Mouse (Mus musculus) layer of hippocampus, adult 11-12 months (tissue): ENCODE results near the gene Yrdc.

ENCODE experiments used
- DNase-seq: peaks from one replicate; pipeline ENCODE4 v3.0.0; 2022; ENCODE audit warnings: low spot score

Yrdc gene

GRCm38 (mm10) chr4:124850261-124850913, at the start of gene Yrdc:
Gene Yrdc, plus strand, starts transcription at chr4:124850679.
- DNase-seq, result peak; percentile 93

GRCm38 (mm10) chr4:124801552-124802308, 48.7 kb upstream of the Yrdc start, which contains the start of gene Mtf1:
Gene Mtf1, plus strand, starts transcription at chr4:124802104.
- peak; percentile 92 for DNase-seq

- peak; percentile 95 for DNase-seq
These were observed 47.9 kb upstream of the Yrdc start for GRCm38 (mm10) chr4:124802309-124803260.

GRCm38 (mm10) chr4:124803406-124803805, 47.1 kb upstream of the Yrdc start:
- DNase-seq, result no peak

GRCm38 (mm10) chr4:124808511-124808910, 42.0 kb upstream of the Yrdc start:
- DNase-seq, result no peak

GRCm38 (mm10) chr4:124809136-124809883, 41.2 kb upstream of the Yrdc start:
- DNase-seq, result no peak

GRCm38 (mm10) chr4:124810056-124810455, 40.4 kb upstream of the Yrdc start:
- no peak for DNase-seq

GRCm38 (mm10) chr4:124811347-124811975, 39.0 kb upstream of the Yrdc start:
- DNase-seq, result peak; percentile 71

GRCm38 (mm10) chr4:124815901-124816300, 34.6 kb upstream of the Yrdc start:
- no peak for DNase-seq

- DNase-seq, result peak; percentile 31
These were observed 32.7 kb upstream of the Yrdc start for GRCm38 (mm10) chr4:124817803-124818202.

- no peak for DNase-seq
These were observed 31.6 kb upstream of the Yrdc start for GRCm38 (mm10) chr4:124818832-124819231.

GRCm38 (mm10) chr4:124824967-124825366, 25.5 kb upstream of the Yrdc start:
- no peak for DNase-seq

- DNase-seq, result no peak
These were observed 25.0 kb upstream of the Yrdc start for GRCm38 (mm10) chr4:124825371-124825965.

GRCm38 (mm10) chr4:124829671-124830070, 20.8 kb upstream of the Yrdc start:
- no peak for DNase-seq

GRCm38 (mm10) chr4:124832796-124833195, 17.7 kb upstream of the Yrdc start:
- DNase-seq, result no peak

- no peak for DNase-seq
These were observed 12.3 kb upstream of the Yrdc start for GRCm38 (mm10) chr4:124838035-124838700.

- no peak for DNase-seq
These were observed 9.5 kb upstream of the Yrdc start for GRCm38 (mm10) chr4:124840998-124841397.

- DNase-seq, result no peak
These were observed 7.0 kb upstream of the Yrdc start for GRCm38 (mm10) chr4:124843493-124843892.

GRCm38 (mm10) chr4:124847573-124847972, 2.9 kb upstream of the Yrdc start:
- peak; percentile 94 for DNase-seq

- peak; percentile 75 for DNase-seq
These were observed 733 bp upstream of the Yrdc start for GRCm38 (mm10) chr4:124849631-124850260.
